Mouse (Mus musculus): ENCODE data around the gene 1700021F05Rik. TPM values are rescaled to one million over a fixed set of nuclear protein-coding genes. Genes with fewer than 3 reads are reported as not detected.

1700021F05Rik gene
- total RNA-seq (2022) = 100 to 1,000 TPM; 108 to 122 (median 117) TPM

DNA sequence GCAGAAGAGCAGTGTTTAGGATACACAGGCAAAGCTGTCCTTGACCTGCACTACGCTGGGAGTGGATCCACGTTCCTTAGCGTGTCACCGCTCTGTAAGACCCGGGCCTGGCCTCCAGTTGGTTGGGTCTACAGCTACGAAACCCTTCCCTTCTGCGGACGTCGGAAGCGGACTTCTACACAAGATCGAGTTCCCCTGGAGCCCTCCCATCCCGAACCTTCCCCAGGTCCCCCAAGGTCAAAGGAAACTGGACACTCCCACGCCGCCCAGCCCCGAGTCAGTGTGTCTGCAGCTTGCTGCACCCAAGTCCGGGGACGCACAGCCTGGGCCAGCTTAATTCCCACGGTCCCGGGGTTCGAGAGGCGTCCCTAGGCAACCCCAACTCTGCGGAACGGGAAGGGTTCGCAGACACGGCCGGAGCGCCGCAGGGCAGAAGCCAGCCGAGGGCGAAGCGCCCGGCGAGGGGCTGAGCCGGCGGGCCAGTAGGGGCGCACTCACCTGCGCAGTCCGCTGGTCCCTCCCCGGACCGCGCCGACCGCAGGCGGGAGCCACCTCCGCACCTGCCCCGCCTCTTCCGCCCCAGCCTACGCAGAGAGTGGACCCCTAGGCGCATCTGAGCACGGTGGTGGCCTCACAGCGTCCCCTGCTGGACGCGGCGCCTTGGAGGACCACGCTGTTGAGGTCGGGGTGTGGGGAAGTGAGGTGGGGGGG lies at the start of gene 1700021F05Rik:
TSS of gene 1700021F05Rik (minus strand) at position 553 of the 711 bp plus-strand sequence.
- peak; percentile 94 for DNase-seq (ENCODE audit: low spot score)

DNA sequence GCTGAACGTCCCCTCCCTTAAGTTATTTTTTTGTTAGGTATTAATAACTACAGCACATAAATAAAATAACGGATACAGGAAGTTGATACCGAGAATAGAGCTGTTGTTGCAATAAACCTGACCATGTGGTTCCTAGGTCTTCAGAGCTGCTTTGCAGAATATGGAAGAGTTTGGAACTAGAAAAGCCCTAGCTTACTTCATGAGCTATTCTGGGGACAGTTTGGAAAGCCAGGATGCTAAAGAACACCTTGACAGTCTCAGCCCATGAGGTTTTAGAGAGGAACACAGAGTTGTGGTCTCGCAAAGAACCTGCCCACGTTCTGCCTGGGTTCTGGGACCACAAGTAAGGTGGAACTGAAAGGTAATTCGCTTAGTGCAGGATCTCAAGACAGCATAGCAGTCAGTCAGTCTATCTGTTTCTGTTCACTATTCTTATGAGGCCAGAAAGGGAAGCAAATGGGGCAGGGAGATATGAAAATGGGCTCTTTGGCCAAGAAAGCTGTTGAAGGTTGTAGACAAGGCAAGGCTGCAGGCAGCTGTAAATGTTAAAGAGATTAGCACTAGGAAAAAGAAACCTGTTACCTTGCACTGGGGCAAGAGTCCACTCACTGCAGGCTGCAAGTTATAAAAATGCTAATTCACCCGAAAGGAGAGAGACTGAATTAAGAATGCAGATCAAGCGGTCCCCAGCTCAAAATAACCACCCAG lies 47.8 kb upstream of the 1700021F05Rik start:
- no peak for DNase-seq (ENCODE audit: low spot score)

- no peak for DNase-seq (ENCODE audit: low spot score)
Observed at GRCm38 (mm10) chr10:43584538-43584937, 43.7 kb upstream of the 1700021F05Rik start.

- DNase-seq (ENCODE audit: low spot score) = no peak
Observed at GRCm38 (mm10) chr10:43581260-43581659, 40.5 kb upstream of the 1700021F05Rik start.

DNA sequence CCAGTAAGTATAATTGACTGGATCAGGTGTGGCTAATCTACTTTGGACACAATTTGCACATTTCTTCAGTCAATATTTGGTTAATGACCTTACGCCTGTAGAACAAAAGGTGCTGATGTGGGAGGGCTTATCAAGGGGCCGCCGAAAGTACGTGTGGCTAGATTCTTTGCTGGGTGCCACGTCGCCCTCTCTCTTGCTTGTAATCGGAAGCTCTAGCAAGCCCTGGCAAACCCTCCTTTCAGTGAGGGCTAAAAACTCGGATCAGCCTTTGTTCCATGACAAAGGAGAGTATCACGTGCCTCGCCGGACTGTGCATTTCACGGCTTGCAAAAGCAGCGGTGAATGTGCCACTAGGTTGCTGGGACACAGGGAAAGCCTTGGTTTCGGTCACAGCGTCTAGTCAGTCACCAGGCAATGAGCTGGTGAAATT lies 39.9 kb upstream of the 1700021F05Rik start:
- no peak for DNase-seq (ENCODE audit: low spot score)

GRCm38 (mm10) chr10:43579381-43580261 lies 38.8 kb upstream of the 1700021F05Rik start:
- DNase-seq (ENCODE audit: low spot score) = no peak

DNA sequence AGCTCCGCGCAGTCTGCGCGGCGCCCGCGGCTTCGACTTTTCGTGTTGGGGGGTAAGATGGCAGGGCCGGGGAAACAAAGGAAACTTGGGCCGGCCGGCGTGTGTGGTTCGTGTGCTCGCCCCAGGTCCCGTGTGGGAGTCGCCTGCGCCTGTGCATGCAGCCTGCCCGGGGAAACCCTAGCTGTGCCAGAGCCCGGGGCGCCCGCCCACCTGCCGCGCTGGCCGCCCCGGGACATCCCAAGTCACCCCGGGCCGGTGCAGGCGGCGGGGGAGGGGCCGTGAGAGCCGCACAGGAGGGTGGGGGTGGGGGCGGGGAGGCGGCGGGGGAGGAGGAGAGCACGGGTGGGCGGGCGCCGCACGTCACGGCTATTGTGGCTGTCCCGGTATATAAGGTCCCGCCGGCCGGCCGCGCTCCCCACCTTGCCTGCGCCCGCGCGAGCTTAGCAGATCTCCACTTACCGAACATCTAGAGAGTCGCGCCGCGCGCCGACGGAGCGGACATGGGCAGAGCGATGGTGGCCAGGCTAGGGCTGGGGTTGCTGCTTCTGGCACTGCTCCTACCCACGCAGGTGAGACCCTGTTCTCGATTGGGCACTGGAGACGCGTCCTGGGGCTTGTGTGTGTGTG lies 38.1 kb upstream of the 1700021F05Rik start:
- DNase-seq (ENCODE audit: low spot score) = no peak

GRCm38 (mm10) chr10:43578366-43578753 lies 37.6 kb upstream of the 1700021F05Rik start:
- DNase-seq (ENCODE audit: low spot score) = no peak

DNA sequence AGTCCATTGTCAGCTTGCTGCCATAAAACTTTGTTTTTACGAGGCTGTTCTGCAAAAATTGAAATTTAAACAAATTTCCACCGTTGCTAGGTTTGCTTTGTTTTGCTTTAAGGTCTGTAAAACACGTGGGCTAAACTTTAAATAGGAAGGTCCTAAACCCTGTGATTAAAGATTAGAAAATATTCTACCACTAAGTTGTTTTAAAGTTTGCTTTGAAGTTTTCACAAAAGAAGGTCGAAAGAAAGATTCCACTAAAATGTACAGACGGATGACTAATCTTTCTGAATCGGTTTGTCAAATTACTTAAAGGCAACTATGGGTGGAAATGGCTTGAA lies 37.2 kb upstream of the 1700021F05Rik start, which contains the start of gene Cd24a:
TSS of gene Cd24a (plus strand) at position 288 of the 335 bp plus-strand sequence.
- DNase-seq (ENCODE audit: low spot score) = no peak

DNA sequence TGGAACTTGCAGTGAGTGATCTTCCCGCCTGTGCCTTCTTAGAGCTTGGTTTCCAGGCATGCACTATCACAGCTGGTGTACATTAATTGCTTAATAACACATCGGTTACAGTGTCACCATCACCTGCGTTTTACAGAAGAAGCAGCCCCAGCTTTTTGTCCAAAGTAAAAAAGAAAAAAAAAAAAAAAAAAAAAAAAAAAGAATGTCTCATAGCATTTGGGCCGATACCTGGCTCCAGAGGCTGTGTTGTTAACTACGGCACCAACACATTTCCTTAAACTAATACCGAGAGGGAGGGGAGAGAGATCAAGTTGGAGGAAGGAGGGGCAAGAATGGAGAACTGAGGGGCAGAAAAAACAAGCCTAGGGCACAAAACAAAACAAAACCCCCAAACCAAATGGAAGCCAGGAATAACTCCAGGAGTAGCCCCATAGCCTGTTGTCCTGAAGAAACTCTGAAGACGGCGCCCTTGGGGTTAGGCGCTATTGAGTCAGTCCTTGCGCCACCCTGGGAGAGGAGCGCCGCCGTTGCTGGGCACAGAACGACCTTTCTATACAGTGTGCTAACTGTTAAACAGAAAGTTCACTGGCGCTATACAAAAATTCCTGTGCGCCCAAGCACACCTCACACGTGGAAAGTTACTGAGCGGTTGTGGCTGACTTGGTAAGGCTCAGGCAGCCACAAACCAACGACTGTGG lies 36.7 kb upstream of the 1700021F05Rik start:
- no peak for DNase-seq (ENCODE audit: low spot score)

- DNase-seq (ENCODE audit: low spot score) = peak; percentile 68
Observed at GRCm38 (mm10) chr10:43574956-43575355, 34.2 kb upstream of the 1700021F05Rik start.

GRCm38 (mm10) chr10:43574352-43574751 lies 33.6 kb upstream of the 1700021F05Rik start:
- DNase-seq (ENCODE audit: low spot score) = no peak

- no peak for DNase-seq (ENCODE audit: low spot score)
Observed at GRCm38 (mm10) chr10:43561311-43561710, 20.5 kb upstream of the 1700021F05Rik start.

DNA sequence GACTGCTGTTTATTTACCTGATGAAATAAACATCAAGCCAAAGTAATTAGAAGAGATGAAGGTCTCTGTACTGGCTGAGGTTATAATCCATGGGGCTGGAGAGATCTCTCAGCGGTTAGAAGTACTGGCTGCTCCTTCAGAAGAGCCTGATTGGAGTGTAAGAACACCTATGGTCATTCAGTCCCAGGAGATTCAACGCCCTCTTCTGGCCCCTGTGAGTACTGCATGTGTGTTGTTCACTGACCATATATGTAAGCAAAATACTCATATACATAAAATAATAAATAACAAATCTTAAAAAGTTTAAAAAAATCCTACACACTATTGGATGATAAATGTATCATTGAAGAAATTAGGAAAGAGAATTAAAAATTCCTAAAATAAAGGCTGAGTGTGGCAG lies 20.0 kb upstream of the 1700021F05Rik start:
- DNase-seq (ENCODE audit: low spot score) = no peak

- no peak for DNase-seq (ENCODE audit: low spot score)
Observed at GRCm38 (mm10) chr10:43559313-43559712, 18.5 kb upstream of the 1700021F05Rik start.

DNA sequence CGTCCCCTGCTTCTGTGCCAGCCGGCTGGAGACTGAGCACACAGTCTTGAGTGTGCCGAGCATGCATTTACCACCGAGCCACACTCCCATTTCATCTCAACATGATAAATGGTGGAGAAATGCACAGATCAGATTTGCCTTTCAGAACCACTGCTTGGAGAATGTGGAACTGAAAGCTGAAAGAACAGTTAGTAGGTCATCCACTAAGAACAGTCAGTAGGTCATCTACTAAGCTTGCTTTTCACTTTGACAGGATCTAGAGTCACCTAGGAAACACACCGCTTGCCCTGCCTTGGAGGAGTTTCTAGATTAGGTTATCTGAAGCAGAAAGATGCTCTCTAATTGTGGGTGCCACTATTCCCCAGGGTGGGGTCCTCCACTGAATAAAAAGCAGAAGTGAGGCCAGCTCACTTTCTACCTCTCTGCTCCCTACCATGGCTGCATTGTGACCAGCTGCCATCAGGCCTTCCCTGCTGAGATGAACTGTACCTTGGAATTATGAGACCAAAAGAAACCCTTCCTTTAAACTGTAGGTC lies 16.9 kb upstream of the 1700021F05Rik start:
- no peak for DNase-seq (ENCODE audit: low spot score)

DNA sequence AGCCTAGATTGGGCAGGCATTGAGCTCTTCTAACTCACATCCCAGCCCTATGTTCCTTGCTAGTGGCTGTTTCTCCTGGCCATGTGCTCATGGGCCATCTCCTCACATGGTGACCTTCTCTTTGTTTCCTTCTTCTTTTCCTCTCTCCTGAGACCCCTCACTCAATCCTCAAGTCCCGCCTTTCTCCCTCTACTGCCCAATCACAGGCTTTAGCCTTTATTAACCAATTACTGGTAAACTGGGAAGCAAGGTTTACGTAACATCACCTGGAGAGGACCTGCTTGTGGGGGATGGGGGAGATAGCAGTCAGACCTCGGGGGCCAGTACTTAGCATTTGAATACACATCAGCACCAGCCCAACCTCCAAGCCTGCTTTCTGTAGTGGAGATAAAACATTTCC lies 10.6 kb upstream of the 1700021F05Rik start:
- DNase-seq (ENCODE audit: low spot score) = no peak

- no peak for DNase-seq (ENCODE audit: low spot score)
Observed at GRCm38 (mm10) chr10:43550923-43551322, 10.1 kb upstream of the 1700021F05Rik start.

DNA sequence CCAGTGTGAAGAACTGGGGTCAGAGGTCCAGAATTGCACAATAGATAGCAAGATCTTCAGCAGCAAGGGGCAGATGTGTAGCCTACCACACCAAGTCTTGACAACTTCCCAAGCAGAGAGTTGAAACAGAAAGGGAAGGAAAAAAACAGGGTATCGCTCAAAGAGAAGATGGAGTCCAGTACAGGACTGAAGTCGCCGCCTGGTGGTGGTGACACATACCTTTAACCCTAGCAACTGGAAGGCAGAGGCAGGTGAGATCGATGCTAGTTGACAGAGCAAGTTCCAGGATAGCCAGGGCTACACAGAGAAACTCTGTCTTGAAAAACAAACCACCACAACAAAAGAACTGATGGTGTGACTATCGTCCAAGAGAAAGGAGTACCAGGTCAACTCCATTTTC lies 8.6 kb upstream of the 1700021F05Rik start:
- DNase-seq (ENCODE audit: low spot score) = no peak

- DNase-seq (ENCODE audit: low spot score) = no peak
Observed at GRCm38 (mm10) chr10:43541153-43541544, 355 bp upstream of the 1700021F05Rik start.

Data from heart, adult 8-10 months (tissue).